Mouse (Mus musculus): Measurements from ENCODE around the gene Anapc11.

DNA sequence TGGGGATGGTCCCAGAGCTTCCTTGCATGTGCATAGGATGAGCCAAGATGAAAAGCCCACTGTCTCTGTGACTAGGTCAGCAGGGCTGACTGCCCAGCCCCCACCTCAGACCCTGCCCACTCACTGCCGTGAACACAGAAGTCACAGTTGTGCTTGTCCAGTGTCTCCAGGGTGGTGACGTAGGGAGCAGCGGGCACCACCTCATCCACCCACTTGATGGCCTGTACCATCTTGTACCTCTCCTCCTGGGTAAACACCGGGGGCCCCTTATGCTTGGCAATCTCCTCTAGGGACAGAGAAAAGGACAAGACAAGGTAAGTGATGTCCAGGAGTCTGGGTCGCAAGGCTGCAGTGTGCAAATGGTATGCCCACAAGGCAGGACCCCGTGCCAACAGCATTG, 16.9 kb downstream of the Anapc11 start:
- TF ChIP-seq CTCF (conservative IDR thresholded peaks at IDR 0.05; ENCODE audit: insufficient read depth, insufficient read length, low read depth, low read length): no peak
- TF ChIP-seq POLR2A (IDR thresholded peaks at IDR 0.05; ENCODE audit: low read depth, low read length): no peak
